Mouse (Mus musculus): ENCODE results near the gene Abhd14a. TPM values are rescaled to one million over a fixed set of nuclear protein-coding genes. Genes with fewer than 3 reads are reported as not detected.

Abhd14a gene
- polyA plus RNA-seq, 1 experiment from 2014 or later, result 51.2 TPM

DNA sequence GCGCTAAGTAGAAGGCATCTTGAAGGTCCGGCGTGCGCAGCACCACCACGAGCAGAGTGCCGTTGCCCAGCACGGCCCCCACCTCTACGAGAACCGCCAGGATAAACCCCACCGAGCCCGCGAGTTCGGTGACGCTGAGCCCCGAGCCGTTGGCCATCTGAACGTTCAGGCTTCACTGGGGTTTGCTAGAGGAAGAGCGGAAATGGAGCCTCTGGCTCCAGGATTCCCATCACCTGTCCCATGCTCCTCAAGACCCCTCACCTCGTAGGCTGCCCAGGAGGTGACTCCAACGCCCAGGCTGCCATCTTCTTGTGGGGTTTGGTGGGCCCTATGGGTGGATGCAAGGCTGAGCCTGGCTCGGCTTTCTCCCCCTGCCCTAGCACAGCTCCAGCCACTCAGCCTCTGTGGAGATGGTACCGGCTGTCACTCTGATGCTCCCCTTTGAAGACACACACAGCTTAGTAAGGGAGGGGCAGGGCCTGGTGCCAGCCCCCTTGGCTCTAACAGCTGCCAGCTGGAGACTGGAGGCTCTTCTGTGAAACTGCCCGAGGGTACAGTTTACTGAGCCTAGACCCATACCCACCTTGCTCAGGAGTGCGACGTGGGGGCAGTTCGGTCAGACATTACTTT lies 18.2 kb upstream of the Abhd14a start, which contains the start of gene Gpr62:
TSS of gene Gpr62 (minus strand) at position 368 of the 630 bp plus-strand sequence.
- peak within 1 kb of the TSS; percentile 85 for H3K27ac ChIP-seq (replicated peaks; ENCODE audit: low read depth, low read length)
- H3K9ac ChIP-seq (replicated peaks; ENCODE audit: low read length), result peak within 1 kb of the TSS; percentile 85
- peaks cover 20% of the 10 kb centered on the region for H3K4me1 ChIP-seq (ENCODE audit: control insufficient read depth, insufficient read depth, low read length)
- peak within 1 kb of the TSS; percentile 42 for H3K4me3 ChIP-seq (replicated peaks; ENCODE audit: low read depth, low read length)
- no peaks in the 10 kb centered on the region for H3K27me3 ChIP-seq (ENCODE audit: control insufficient read depth, insufficient read depth, low read length)
- H3K9me3 ChIP-seq (ENCODE audit: control insufficient read depth, low read length), result no peaks in the 10 kb centered on the region
- ATAC-seq (ENCODE audit: low FRiP score, low TSS enrichment), result peak; percentile 49; the same call in 1 of the 2 replicates
- peak; percentile 62 for DNase-seq
- H3K36me3 ChIP-seq (ENCODE audit: control insufficient read depth, insufficient read depth, low read length), result peaks cover 37% of the 10 kb centered on the region
- peak within 1 kb of the TSS; percentile 92 for H3K4me2 ChIP-seq (ENCODE audit: low read length)
- 26% methylated on average over 26 of the region's 26 CpGs for WGBS

- H3K27me3 ChIP-seq (ENCODE audit: control insufficient read depth, insufficient read depth, low read length), result no peaks in the 10 kb centered on the region
- peak overlapping the region; percentile 85 for H3K27ac ChIP-seq (replicated peaks; ENCODE audit: low read depth, low read length)
- H3K4me3 ChIP-seq (replicated peaks; ENCODE audit: low read depth, low read length), result peak overlapping the region; percentile 42
- WGBS, result 2% methylated on average over 96 of the region's 99 CpGs
- H3K9ac ChIP-seq (replicated peaks; ENCODE audit: low read length), result peak overlapping the region; percentile 85
- H3K36me3 ChIP-seq (ENCODE audit: control insufficient read depth, insufficient read depth, low read length), result peaks cover 44% of the 10 kb centered on the region
- H3K4me1 ChIP-seq (ENCODE audit: control insufficient read depth, insufficient read depth, low read length), result peaks cover 22% of the 10 kb centered on the region
- peak overlapping the region; percentile 92 for H3K4me2 ChIP-seq (ENCODE audit: low read length)
- DNase-seq (peak; percentile 93), ATAC-seq (ENCODE audit: low FRiP score, low TSS enrichment) (peak; percentile 74)
- H3K9me3 ChIP-seq (ENCODE audit: control insufficient read depth, low read length), result no peaks in the 10 kb centered on the region
Measured at GRCm38 (mm10) chr9:106464751-106465541, 17.5 kb upstream of the Abhd14a start.

- H3K4me2 ChIP-seq (ENCODE audit: low read length), result no peak overlapping the region
- 81% methylated on average over 21 of the region's 21 CpGs for WGBS
- peaks cover 52% of the 10 kb centered on the region for H3K36me3 ChIP-seq (ENCODE audit: control insufficient read depth, insufficient read depth, low read length)
- no peak overlapping the region for H3K9ac ChIP-seq (replicated peaks; ENCODE audit: low read length)
- DNase-seq, result no peak
- H3K9me3 ChIP-seq (ENCODE audit: control insufficient read depth, low read length), result no peaks in the 10 kb centered on the region
- H3K4me3 ChIP-seq (replicated peaks; ENCODE audit: low read depth, low read length), result no peak overlapping the region
- no peaks in the 10 kb centered on the region for H3K27me3 ChIP-seq (ENCODE audit: control insufficient read depth, insufficient read depth, low read length)
- H3K27ac ChIP-seq (replicated peaks; ENCODE audit: low read depth, low read length), result no peak overlapping the region; the same call in 1 of the 2 replicates
- H3K4me1 ChIP-seq (ENCODE audit: control insufficient read depth, insufficient read depth, low read length), result peaks cover 26% of the 10 kb centered on the region
- no peak for ATAC-seq (ENCODE audit: low FRiP score, low TSS enrichment)
Measured at GRCm38 (mm10) chr9:106463122-106464063, 15.9 kb upstream of the Abhd14a start.

- Histone ChIP-seq H3K9me3 (ENCODE audit: control insufficient read depth, low read length) (no peaks in the 10 kb centered on the region), H3K27me3 (ENCODE audit: control insufficient read depth, insufficient read depth, low read length) (no peaks in the 10 kb centered on the region), H3K27ac (replicated peaks; ENCODE audit: low read depth, low read length) (no peak overlapping the region), H3K4me1 (ENCODE audit: control insufficient read depth, insufficient read depth, low read length) (peaks cover 36% of the 10 kb centered on the region), H3K4me2 (ENCODE audit: low read length) (no peak overlapping the region), H3K9ac (replicated peaks; ENCODE audit: low read length) (no peak overlapping the region), H3K4me3 (replicated peaks; ENCODE audit: low read depth, low read length) (no peak overlapping the region), H3K36me3 (ENCODE audit: control insufficient read depth, insufficient read depth, low read length) (peaks cover 53% of the 10 kb centered on the region)
- WGBS, result 90% methylated on average over 12 of the region's 12 CpGs
- DNase-seq, result no peak
- ATAC-seq (ENCODE audit: low FRiP score, low TSS enrichment), result no peak
Measured at GRCm38 (mm10) chr9:106462430-106462800, 14.9 kb upstream of the Abhd14a start.

GRCm38 (mm10) chr9:106461641-106462429 lies 14.4 kb upstream of the Abhd14a start:
- ATAC-seq (ENCODE audit: low FRiP score, low TSS enrichment) (no peak), DNase-seq (no peak)
- H3K4me3 ChIP-seq (replicated peaks; ENCODE audit: low read depth, low read length), result no peak overlapping the region
- H3K4me1 ChIP-seq (ENCODE audit: control insufficient read depth, insufficient read depth, low read length), result peaks cover 42% of the 10 kb centered on the region
- peaks cover 53% of the 10 kb centered on the region for H3K36me3 ChIP-seq (ENCODE audit: control insufficient read depth, insufficient read depth, low read length)
- no peak overlapping the region for H3K27ac ChIP-seq (replicated peaks; ENCODE audit: low read depth, low read length)
- no peaks in the 10 kb centered on the region for H3K9me3 ChIP-seq (ENCODE audit: control insufficient read depth, low read length)
- H3K9ac ChIP-seq (replicated peaks; ENCODE audit: low read length), result no peak overlapping the region
- WGBS, result 83% methylated on average over 16 of the region's 16 CpGs
- no peaks in the 10 kb centered on the region for H3K27me3 ChIP-seq (ENCODE audit: control insufficient read depth, insufficient read depth, low read length)
- H3K4me2 ChIP-seq (ENCODE audit: low read length), result no peak overlapping the region

- H3K36me3 ChIP-seq (ENCODE audit: control insufficient read depth, insufficient read depth, low read length), result peaks cover 53% of the 10 kb centered on the region
- DNase-seq, result no peak
Measured at GRCm38 (mm10) chr9:106461026-106461415, 13.5 kb upstream of the Abhd14a start.

DNA sequence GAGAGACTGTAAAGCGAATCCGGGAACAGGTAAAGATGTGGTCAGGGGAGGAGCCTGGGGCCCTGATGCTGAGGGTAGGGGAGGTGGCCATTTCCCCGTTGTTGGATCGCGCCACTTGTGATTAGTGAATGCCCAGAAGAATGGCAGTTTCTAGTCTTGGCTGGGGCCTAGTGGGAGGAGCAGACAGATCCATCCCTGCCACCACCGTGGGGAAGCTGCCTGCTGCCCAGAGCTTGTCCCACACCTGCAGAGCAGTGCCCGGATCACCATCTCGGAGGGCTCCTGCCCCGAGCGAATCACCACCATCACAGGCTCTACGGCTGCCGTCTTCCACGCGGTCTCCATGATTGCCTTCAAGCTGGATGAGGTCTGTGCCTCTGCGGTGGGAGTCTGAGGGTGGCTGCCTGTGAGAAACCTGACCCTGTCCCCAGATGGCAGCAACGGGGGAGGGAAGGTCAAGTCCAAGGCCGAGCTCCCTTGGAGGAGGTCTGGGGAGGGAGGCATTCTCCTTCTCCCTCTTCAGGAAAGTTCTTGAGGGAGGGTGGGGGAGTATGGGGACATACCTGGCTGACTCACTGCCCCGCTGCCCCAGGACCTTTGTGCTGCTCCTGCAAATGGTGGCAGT lies 13.0 kb upstream of the Abhd14a start:
- ATAC-seq (ENCODE audit: low FRiP score, low TSS enrichment) (no peak), DNase-seq (no peak)
- H3K4me3 ChIP-seq (replicated peaks; ENCODE audit: low read depth, low read length), result no peak overlapping the region
- WGBS, result 77% methylated on average over 18 of the region's 18 CpGs
- H3K4me1 ChIP-seq (ENCODE audit: control insufficient read depth, insufficient read depth, low read length), result peaks cover 49% of the 10 kb centered on the region
- H3K27me3 ChIP-seq (ENCODE audit: control insufficient read depth, insufficient read depth, low read length), result no peaks in the 10 kb centered on the region
- no peak overlapping the region for H3K9ac ChIP-seq (replicated peaks; ENCODE audit: low read length)
- H3K27ac ChIP-seq (replicated peaks; ENCODE audit: low read depth, low read length), result no peak overlapping the region
- H3K9me3 ChIP-seq (ENCODE audit: control insufficient read depth, low read length), result no peaks in the 10 kb centered on the region
- H3K36me3 ChIP-seq (ENCODE audit: control insufficient read depth, insufficient read depth, low read length), result peaks cover 53% of the 10 kb centered on the region
- no peak overlapping the region for H3K4me2 ChIP-seq (ENCODE audit: low read length)

More at GRCm38 (mm10) chr9:106461026-106461415, 13.5 kb upstream of the Abhd14a start:
- ATAC-seq (ENCODE audit: low FRiP score, low TSS enrichment), result no peak
- H3K4me1 ChIP-seq (ENCODE audit: control insufficient read depth, insufficient read depth, low read length), result peaks cover 49% of the 10 kb centered on the region
- H3K4me2 ChIP-seq (ENCODE audit: low read length), result no peak overlapping the region
- H3K27me3 ChIP-seq (ENCODE audit: control insufficient read depth, insufficient read depth, low read length), result no peaks in the 10 kb centered on the region
- 96% methylated on average over 9 of the region's 9 CpGs for WGBS
- H3K4me3 ChIP-seq (replicated peaks; ENCODE audit: low read depth, low read length), result no peak overlapping the region
- H3K9me3 ChIP-seq (ENCODE audit: control insufficient read depth, low read length), result no peaks in the 10 kb centered on the region
- H3K27ac ChIP-seq (replicated peaks; ENCODE audit: low read depth, low read length), result no peak overlapping the region
- H3K9ac ChIP-seq (replicated peaks; ENCODE audit: low read length), result no peak overlapping the region
